Mouse (Mus musculus) right cerebral cortex, adult 18-20 months (tissue): Measurements from ENCODE around the gene Tcte1.

ENCODE experiments used
- DNase-seq: peaks from one replicate; pipeline ENCODE4 v3.0.0; 2022; ENCODE audit warnings: mixed read lengths

Tcte1 gene

GRCm38 (mm10) chr17:45586449-45586837 is 63.2 kb downstream of the Tcte1 start:
- DNase-seq, result no peak

- DNase-seq, result no peak
Observed at GRCm38 (mm10) chr17:45588370-45588769, 65.1 kb downstream of the Tcte1 start.

- DNase-seq, result no peak
Observed at GRCm38 (mm10) chr17:45589236-45589635, 66.0 kb downstream of the Tcte1 start.

GRCm38 (mm10) chr17:45589844-45590243 is 66.6 kb downstream of the Tcte1 start:
- no peak for DNase-seq

- no peak for DNase-seq
Observed at GRCm38 (mm10) chr17:45590410-45590809, 67.2 kb downstream of the Tcte1 start.

- no peak for DNase-seq
Observed at GRCm38 (mm10) chr17:45591701-45592605, 68.7 kb downstream of the Tcte1 start.
